Mouse (Mus musculus) erythroblast, embryonic 14.5 days (primary cell): ENCODE results near the gene Olfr764-ps1. TPM values are rescaled to one million over a fixed set of nuclear protein-coding genes. Genes with fewer than 3 reads are reported as not detected.
"Not testable (repeated sequence)": the region's sequence is repeated elsewhere in the genome, so short reads cannot be mapped to it uniquely, and the experiment has no call there.

Source experiments
- H3K27me3 ChIP-seq: 2 replicates; pipeline ENCODE4 v1.6.1; 2012; ENCODE audit warnings: inconsistent platforms; ENCODE audit not compliant: control insufficient read depth
- H3K36me3 ChIP-seq: 2 replicates; pipeline ENCODE4 v1.6.1; 2012; ENCODE audit warnings: mild to moderate bottlenecking, inconsistent platforms; ENCODE audit not compliant: control insufficient read depth
- H3K4me1 ChIP-seq: 2 replicates; pipeline ENCODE4 v1.6.1; 2012; ENCODE audit warnings: inconsistent platforms; ENCODE audit not compliant: control insufficient read depth
- H3K4me3 ChIP-seq: replicated peaks from 2 replicates; pipeline ENCODE3; 2012; ENCODE audit warnings: moderate library complexity, mild to moderate bottlenecking, inconsistent platforms
- H3K9me3 ChIP-seq: 2 replicates; pipeline ENCODE4 v1.6.1; 2012; ENCODE audit warnings: low read length, inconsistent platforms, mixed read lengths; ENCODE audit not compliant: control insufficient read depth
- GATA1 ChIP-seq: IDR thresholded peaks from 2 replicates; pipeline ENCODE4 v1.6.1; 2012; ENCODE audit warnings: low read length, inconsistent platforms, mixed read lengths
- TAL1 ChIP-seq: IDR thresholded peaks from 3 replicates; pipeline ENCODE4 v1.6.1; 2012; ENCODE audit warnings: low read length, inconsistent platforms, mixed read lengths
- polyA plus RNA-seq: library from polyadenylated mRNA; stranded (reverse); fragments of >175 nt; gene quantifications from 2 replicates; pipeline ENCODE4 v1.2.3, GENCODE M21; 2012

The Olfr764-ps1 gene
- polyA plus RNA-seq, 1 experiment: not detected

GRCm38 (mm10) chr10:129004032-129004920, 35.4 kb downstream of the Olfr764-ps1 start:
- peaks cover 18% of the 10 kb centered on the region for H3K9me3 ChIP-seq
- no peak for TF ChIP-seq TAL1
- no peak for TF ChIP-seq GATA1

DNA sequence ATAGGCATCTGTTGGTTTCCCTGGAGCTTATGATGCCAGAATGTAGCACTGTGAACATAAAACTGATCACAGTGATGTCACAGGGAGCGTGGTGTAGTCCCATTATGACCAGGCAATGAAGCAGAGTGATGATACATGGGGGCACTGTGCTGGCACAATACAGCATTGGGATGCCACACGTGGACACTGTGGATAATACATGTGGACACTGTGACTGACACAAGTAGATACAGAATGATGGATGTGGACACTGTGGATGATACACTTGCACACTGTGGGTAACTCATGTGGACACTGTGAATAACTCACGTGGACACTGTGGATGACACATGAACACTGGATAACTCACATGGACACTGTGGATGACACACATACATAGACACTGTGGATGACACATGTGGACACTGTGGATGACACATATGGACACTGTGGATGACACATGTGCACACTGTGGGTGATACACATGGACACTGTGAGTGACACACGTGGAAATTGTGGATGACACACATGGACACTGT, 43.1 kb downstream of the Olfr764-ps1 start:
- no peaks in the 10 kb centered on the region for H3K27me3 ChIP-seq
- TF ChIP-seq TAL1 (no peak), GATA1 (no peak)
- H3K4me1 ChIP-seq: no peaks in the 10 kb centered on the region
- peaks cover 7% of the 10 kb centered on the region; the same call in 1 of the 2 replicates for H3K9me3 ChIP-seq
- H3K4me3 ChIP-seq: no peak overlapping the region
- no peaks in the 10 kb centered on the region for H3K36me3 ChIP-seq

More at GRCm38 (mm10) chr10:129004032-129004920, 35.4 kb downstream of the Olfr764-ps1 start:
- Histone ChIP-seq H3K36me3 (no peaks in the 10 kb centered on the region), H3K4me3 (no peak overlapping the region), H3K4me1 (no peaks in the 10 kb centered on the region), H3K27me3 (no peaks in the 10 kb centered on the region)

DNA sequence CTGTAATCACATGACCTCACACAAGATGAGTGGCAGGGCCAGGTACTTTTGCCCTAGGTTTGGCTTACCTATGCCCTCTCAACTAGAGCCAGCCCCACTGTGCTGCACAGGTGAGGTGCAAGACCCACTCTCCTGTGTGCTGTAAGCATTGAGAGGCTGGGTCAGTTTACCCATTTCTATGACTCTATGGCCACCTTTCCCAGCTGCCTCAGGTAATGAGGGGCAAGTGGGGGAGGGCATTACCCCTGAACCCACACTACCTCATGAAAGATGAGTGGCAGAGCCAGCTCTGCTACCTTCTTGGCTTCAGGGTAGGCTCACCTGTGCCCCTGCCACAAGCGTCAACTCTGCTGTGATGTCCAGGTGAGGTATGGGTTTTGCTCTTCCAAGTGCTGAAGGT, 43.9 kb downstream of the Olfr764-ps1 start:
- no peak for TF ChIP-seq TAL1
- no peak for TF ChIP-seq GATA1
- no peaks in the 10 kb centered on the region for H3K36me3 ChIP-seq
- peaks cover 7% of the 10 kb centered on the region; the same call in 1 of the 2 replicates for H3K9me3 ChIP-seq
- no peaks in the 10 kb centered on the region for H3K4me1 ChIP-seq
- no peak overlapping the region for H3K4me3 ChIP-seq
- H3K27me3 ChIP-seq: no peaks in the 10 kb centered on the region

- H3K36me3 ChIP-seq: no peaks in the 10 kb centered on the region
- H3K27me3 ChIP-seq: no peaks in the 10 kb centered on the region
- no peak overlapping the region for H3K4me3 ChIP-seq
- TF ChIP-seq TAL1 (no peak), GATA1 (no peak)
- H3K9me3 ChIP-seq: peaks cover 3% of the 10 kb centered on the region; the same call in 1 of the 2 replicates
- H3K4me1 ChIP-seq: no peaks in the 10 kb centered on the region
These were observed 48.7 kb downstream of the Olfr764-ps1 start for GRCm38 (mm10) chr10:128990994-128991393.

GRCm38 (mm10) chr10:128990129-128990850, 49.4 kb downstream of the Olfr764-ps1 start:
- H3K9me3 ChIP-seq, H3K4me1 ChIP-seq, H3K36me3 ChIP-seq, H3K4me3 ChIP-seq, H3K27me3 ChIP-seq: not testable (repeated sequence)

DNA sequence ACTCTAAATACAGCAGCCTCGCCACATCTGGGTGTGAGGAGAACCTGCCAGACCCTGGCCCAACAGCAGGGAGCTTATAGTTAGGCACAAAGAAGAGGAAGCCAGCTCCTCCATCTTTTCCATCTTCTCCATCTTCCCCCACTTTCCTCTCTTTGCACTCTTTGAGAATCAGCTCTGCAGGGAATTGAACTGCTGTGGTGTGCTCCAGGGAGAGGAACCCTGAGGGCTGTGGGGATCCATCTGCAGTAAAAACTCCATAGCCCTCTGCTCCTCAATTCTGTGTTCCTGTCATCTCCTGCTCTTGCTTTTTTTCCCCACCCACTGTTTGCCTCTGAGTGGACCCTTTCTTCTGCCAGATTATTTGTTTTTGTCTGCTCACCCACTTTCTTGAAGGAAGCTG, 50.6 kb downstream of the Olfr764-ps1 start, which contains the start of gene Olfr9:
TSS of gene Olfr9 (plus strand) at position 301 of the 400 bp plus-strand sequence.
- not testable (repeated sequence) for H3K9me3 ChIP-seq, H3K27me3 ChIP-seq, H3K4me1 ChIP-seq, H3K4me3 ChIP-seq, H3K36me3 ChIP-seq

Other genes starting within 250 kb of the Olfr764-ps1 start
- 0.01 TPM in 1 of 2 replicates, not detected in the other for gene Mmp19, start 249.0 kb downstream of the Olfr764-ps1 start, polyA plus RNA-seq
- gene Dnajc14, start 235.8 kb downstream of the Olfr764-ps1 start, polyA plus RNA-seq: 0.94 and 1.2 TPM in 2 replicates
- gene Tmem198b, start 235.5 kb downstream of the Olfr764-ps1 start, polyA plus RNA-seq: 0.07 and 0.09 TPM in 2 replicates
- 1.4 and 2.5 TPM in 2 replicates for gene Sarnp, start 222.6 kb downstream of the Olfr764-ps1 start, polyA plus RNA-seq
- 1.3 and 2.2 TPM in 2 replicates for gene Ormdl2, start 218.3 kb downstream of the Olfr764-ps1 start, polyA plus RNA-seq
- not detected in 2 replicates for gene Gdf11, start 148.2 kb downstream of the Olfr764-ps1 start, polyA plus RNA-seq
- 0.04 and 0.21 TPM in 2 replicates for gene Cd63, start 138.9 kb downstream of the Olfr764-ps1 start, polyA plus RNA-seq
- 0.06 and 0.17 TPM in 2 replicates for gene Rdh5, start 117.0 kb downstream of the Olfr764-ps1 start, polyA plus RNA-seq
- 16.6 and 25.2 TPM in 2 replicates for gene Bloc1s1, start 115.9 kb downstream of the Olfr764-ps1 start, polyA plus RNA-seq
- gene Itga7, start 106.1 kb downstream of the Olfr764-ps1 start, polyA plus RNA-seq: 0.07 TPM in 1 of 2 replicates, not detected in the other
- not detected in 2 replicates for gene Mettl7b, start 78.9 kb downstream of the Olfr764-ps1 start, polyA plus RNA-seq
- gene Olfr9, start 50.5 kb downstream of the Olfr764-ps1 start, polyA plus RNA-seq: not detected in 2 replicates
- gene Olfr763, start 29.1 kb downstream of the Olfr764-ps1 start, polyA plus RNA-seq: not detected in 2 replicates
- gene Olfr765, start 10.1 kb upstream of the Olfr764-ps1 start, polyA plus RNA-seq: not detected in 2 replicates
- not detected in 2 replicates for gene Olfr766-ps1, start 29.1 kb upstream of the Olfr764-ps1 start, polyA plus RNA-seq
- not detected in 2 replicates for gene Olfr767, start 43.0 kb upstream of the Olfr764-ps1 start, polyA plus RNA-seq
- not detected in 2 replicates for gene Olfr768, start 59.5 kb upstream of the Olfr764-ps1 start, polyA plus RNA-seq
- gene Olfr769, start 78.0 kb upstream of the Olfr764-ps1 start, polyA plus RNA-seq: not detected in 2 replicates
- not detected in 2 replicates for gene Olfr770, start 99.1 kb upstream of the Olfr764-ps1 start, polyA plus RNA-seq
- gene Olfr771, start 124.9 kb upstream of the Olfr764-ps1 start, polyA plus RNA-seq: not detected in 2 replicates
- gene Olfr772, start 138.0 kb upstream of the Olfr764-ps1 start, polyA plus RNA-seq: not detected in 2 replicates
- gene Olfr773, start 147.5 kb upstream of the Olfr764-ps1 start, polyA plus RNA-seq: not detected in 2 replicates
- gene Olfr774, start 196.3 kb upstream of the Olfr764-ps1 start, polyA plus RNA-seq: not detected in 2 replicates
- 0.01 TPM in 1 of 2 replicates, not detected in the other for gene Olfr775, start 208.5 kb upstream of the Olfr764-ps1 start, polyA plus RNA-seq
- 0.06 TPM in 1 of 2 replicates, not detected in the other for gene Olfr776, start 219.2 kb upstream of the Olfr764-ps1 start, polyA plus RNA-seq
- 0.04 TPM in 1 of 2 replicates, not detected in the other for gene Olfr777, start 231.6 kb upstream of the Olfr764-ps1 start, polyA plus RNA-seq